Mouse (Mus musculus): Measurements from ENCODE around the gene Pdpn. TPM values are rescaled to one million over a fixed set of nuclear protein-coding genes. Genes with fewer than 3 reads are reported as not detected.

Pdpn gene
- polyA plus RNA-seq, 1 experiment from 2014 or later, result 29.6 TPM

DNA sequence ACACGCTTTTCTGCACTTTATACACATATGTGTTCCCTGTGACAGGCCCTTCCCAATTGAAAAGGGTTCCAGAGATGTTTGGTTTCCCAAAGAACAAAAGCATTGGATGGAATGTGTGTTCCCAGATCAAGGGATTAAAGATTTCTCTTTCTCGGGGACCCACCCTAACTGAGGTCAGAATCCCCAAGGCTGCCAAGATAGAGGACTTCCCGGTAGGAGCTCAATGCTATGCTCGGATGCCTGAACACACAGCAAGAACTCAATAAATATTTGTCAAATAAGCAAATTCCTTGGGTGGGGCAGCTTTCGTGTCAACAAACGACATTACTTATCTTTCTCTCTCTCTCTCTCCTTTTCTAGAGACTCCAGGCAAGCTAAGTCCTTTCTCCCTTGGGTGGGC, 5.0 kb downstream of the Pdpn start:
- DNase-seq (ENCODE audit: low spot score), result no peak
- H3K9me3 ChIP-seq (ENCODE audit: control insufficient read depth, low read length), result no peaks in the 10 kb centered on the region

DNA sequence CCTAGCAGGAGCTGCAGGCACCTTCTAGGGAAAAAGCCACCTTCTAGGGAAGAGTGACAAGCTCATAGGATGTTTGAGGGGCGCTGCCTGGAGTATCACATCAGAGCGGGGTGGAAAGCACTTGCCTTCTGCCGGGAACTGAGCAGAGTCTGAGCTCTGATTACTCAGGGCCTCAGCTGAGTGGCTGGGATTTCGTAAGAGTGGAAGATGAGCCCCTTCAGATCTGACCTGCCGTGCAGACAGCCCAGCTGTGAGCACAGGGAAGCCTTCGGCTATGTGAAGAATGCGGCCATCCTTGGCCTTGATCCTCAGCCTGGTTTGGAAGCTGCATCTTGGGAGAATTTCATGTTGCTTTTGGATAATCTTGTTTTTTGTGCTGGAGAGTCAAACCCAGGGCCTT, 10.5 kb downstream of the Pdpn start:
- H3K4me3 ChIP-seq (ENCODE audit: low read depth, low read length), result no peak overlapping the region
- H3K36me3 ChIP-seq (ENCODE audit: control insufficient read depth, insufficient read depth, low read length), result no peaks in the 10 kb centered on the region
- no peaks in the 10 kb centered on the region for H3K4me1 ChIP-seq (ENCODE audit: control insufficient read depth, insufficient read depth, low read length)
- H3K9me3 ChIP-seq (ENCODE audit: control insufficient read depth, low read length), result no peaks in the 10 kb centered on the region
- 46% methylated on average over 7 of the region's 7 CpGs for WGBS
- no peak overlapping the region for H3K4me2 ChIP-seq (ENCODE audit: low read depth, severe bottlenecking)
- no peaks in the 10 kb centered on the region for H3K27me3 ChIP-seq (ENCODE audit: control insufficient read depth, insufficient read depth, low read length)
- H3K9ac ChIP-seq (ENCODE audit: low read length), result no peak overlapping the region
- H3K27ac ChIP-seq (replicated peaks; ENCODE audit: low read depth, low read length), result no peak overlapping the region
- DNase-seq (ENCODE audit: low spot score) (no peak), ATAC-seq (ENCODE audit: insufficient number of reproducible peaks, low FRiP score, low TSS enrichment, low read depth) (no peak)

More for the DNA sequence above, 5.0 kb downstream of the Pdpn start:
- H3K27ac ChIP-seq (replicated peaks; ENCODE audit: low read depth, low read length), result no peak overlapping the region
- no peak overlapping the region for H3K4me3 ChIP-seq (ENCODE audit: low read depth, low read length)
- 87% methylated on average over 6 of the region's 6 CpGs for WGBS
- H3K9ac ChIP-seq (ENCODE audit: low read length), result no peak overlapping the region
- no peak for ATAC-seq (ENCODE audit: insufficient number of reproducible peaks, low FRiP score, low TSS enrichment, low read depth)
- peaks cover 17% of the 10 kb centered on the region for H3K4me1 ChIP-seq (ENCODE audit: control insufficient read depth, insufficient read depth, low read length)
- no peaks in the 10 kb centered on the region for H3K36me3 ChIP-seq (ENCODE audit: control insufficient read depth, insufficient read depth, low read length)
- no peaks in the 10 kb centered on the region for H3K27me3 ChIP-seq (ENCODE audit: control insufficient read depth, insufficient read depth, low read length)
- H3K4me2 ChIP-seq (ENCODE audit: low read depth, severe bottlenecking), result no peak overlapping the region

DNA sequence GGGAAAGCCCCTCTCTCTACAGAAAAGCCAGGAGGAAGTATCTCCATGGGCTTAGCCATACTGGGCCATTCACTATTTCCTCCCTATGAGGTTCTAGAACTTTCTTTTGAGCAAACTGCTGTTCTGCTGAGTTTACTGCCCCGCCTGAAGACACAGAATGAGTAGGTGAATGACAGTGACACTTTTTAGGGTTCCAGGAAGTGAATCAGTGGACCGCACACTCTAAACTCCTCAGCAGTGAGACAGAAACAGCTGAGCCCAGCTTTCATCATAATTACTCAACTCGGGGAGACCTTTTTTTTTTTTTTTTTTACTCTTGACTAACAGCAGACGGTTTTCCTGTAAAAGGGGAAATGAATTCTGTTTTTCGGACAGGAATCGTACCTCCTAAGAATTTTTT, 10.9 kb downstream of the Pdpn start:
- DNase-seq (ENCODE audit: low spot score) (no peak), ATAC-seq (ENCODE audit: insufficient number of reproducible peaks, low FRiP score, low TSS enrichment, low read depth) (no peak)
- Histone ChIP-seq H3K36me3 (ENCODE audit: control insufficient read depth, insufficient read depth, low read length) (no peaks in the 10 kb centered on the region), H3K9me3 (ENCODE audit: control insufficient read depth, low read length) (no peaks in the 10 kb centered on the region), H3K4me1 (ENCODE audit: control insufficient read depth, insufficient read depth, low read length) (no peaks in the 10 kb centered on the region), H3K27ac (replicated peaks; ENCODE audit: low read depth, low read length) (no peak overlapping the region), H3K9ac (ENCODE audit: low read length) (no peak overlapping the region), H3K4me3 (ENCODE audit: low read depth, low read length) (no peak overlapping the region), H3K4me2 (ENCODE audit: low read depth, severe bottlenecking) (no peak overlapping the region), H3K27me3 (ENCODE audit: control insufficient read depth, insufficient read depth, low read length) (no peaks in the 10 kb centered on the region)
- WGBS, result 79% methylated on average over 6 of the region's 6 CpGs

DNA sequence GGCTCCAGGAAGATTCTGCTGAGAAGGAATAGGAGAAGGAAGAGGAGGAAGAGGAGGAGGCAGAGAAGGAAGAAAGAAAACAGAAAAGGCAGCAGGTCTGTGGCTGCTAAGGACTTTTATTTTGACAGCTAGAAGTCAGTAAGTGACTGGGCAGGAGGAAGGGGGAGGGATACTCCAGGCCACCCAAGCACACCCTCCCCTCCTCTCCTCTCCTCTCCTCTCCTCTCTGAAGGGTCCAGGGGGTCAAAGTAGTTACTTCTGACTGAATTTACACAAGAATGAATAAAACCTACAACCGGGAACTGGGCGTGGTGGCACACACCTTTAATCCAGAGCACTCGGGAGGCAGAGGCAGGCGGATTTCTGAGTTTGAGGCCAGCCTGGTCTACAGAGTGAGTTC, 12.3 kb downstream of the Pdpn start:
- Histone ChIP-seq H3K4me2 (ENCODE audit: low read depth, severe bottlenecking) (no peak overlapping the region), H3K27ac (replicated peaks; ENCODE audit: low read depth, low read length) (no peak overlapping the region), H3K9ac (ENCODE audit: low read length) (no peak overlapping the region), H3K36me3 (ENCODE audit: control insufficient read depth, insufficient read depth, low read length) (no peaks in the 10 kb centered on the region), H3K27me3 (ENCODE audit: control insufficient read depth, insufficient read depth, low read length) (no peaks in the 10 kb centered on the region), H3K9me3 (ENCODE audit: control insufficient read depth, low read length) (no peaks in the 10 kb centered on the region), H3K4me3 (ENCODE audit: low read depth, low read length) (no peak overlapping the region), H3K4me1 (ENCODE audit: control insufficient read depth, insufficient read depth, low read length) (no peaks in the 10 kb centered on the region)
- 61% methylated on average over 4 of the region's 4 CpGs for WGBS
- DNase-seq (ENCODE audit: low spot score) (no peak), ATAC-seq (ENCODE audit: insufficient number of reproducible peaks, low FRiP score, low TSS enrichment, low read depth) (no peak)

DNA sequence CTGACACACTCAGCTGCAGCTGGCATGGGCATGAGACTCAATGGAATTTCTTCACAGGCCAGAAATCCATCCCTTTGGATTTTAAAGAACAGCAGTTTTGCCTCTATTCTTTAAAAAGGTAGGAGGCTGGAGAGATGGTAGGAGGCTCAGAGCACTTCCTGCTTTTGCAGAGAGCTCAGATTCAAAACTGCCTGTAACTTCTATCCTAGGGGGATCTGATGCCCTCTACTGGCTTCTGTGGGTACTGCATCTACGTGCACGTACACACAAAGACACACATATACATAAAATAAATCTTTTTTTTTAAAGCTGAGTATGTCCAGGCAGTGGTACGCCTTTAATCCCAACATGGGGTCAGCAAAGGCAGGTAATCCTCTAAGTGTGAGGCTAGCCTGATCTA, 19.2 kb downstream of the Pdpn start:
- no peak overlapping the region for H3K9ac ChIP-seq (ENCODE audit: low read length)
- DNase-seq (ENCODE audit: low spot score) (peak; percentile 64), ATAC-seq (ENCODE audit: insufficient number of reproducible peaks, low FRiP score, low TSS enrichment, low read depth) (no peak)
- 93% methylated on average over 3 of the region's 3 CpGs for WGBS
- H3K27me3 ChIP-seq (ENCODE audit: control insufficient read depth, insufficient read depth, low read length), result no peaks in the 10 kb centered on the region
- no peak overlapping the region for H3K4me2 ChIP-seq (ENCODE audit: low read depth, severe bottlenecking)
- H3K4me3 ChIP-seq (ENCODE audit: low read depth, low read length), result no peak overlapping the region
- H3K9me3 ChIP-seq (ENCODE audit: control insufficient read depth, low read length), result no peaks in the 10 kb centered on the region
- no peaks in the 10 kb centered on the region for H3K4me1 ChIP-seq (ENCODE audit: control insufficient read depth, insufficient read depth, low read length)
- H3K36me3 ChIP-seq (ENCODE audit: control insufficient read depth, insufficient read depth, low read length), result no peaks in the 10 kb centered on the region
- no peak overlapping the region for H3K27ac ChIP-seq (replicated peaks; ENCODE audit: low read depth, low read length)

DNA sequence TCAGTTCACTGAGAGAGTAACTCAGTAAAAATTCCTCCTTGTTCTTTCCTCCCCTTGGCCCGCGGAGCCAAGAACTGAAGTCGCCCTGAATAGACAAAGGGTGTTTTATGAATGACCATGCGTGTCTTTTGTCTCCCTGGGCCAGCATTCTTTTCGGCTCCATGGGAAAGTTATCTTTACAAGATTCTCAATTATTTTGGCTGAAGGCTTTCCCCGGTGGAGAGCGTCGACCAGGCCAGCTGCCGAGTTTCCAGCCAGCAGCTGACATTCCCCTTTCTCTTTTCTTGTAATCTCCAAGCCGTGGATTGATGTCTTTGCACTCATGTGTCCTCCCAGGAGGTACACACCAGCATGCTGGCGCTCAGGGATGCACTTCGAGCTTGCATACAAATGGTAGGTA, 19.7 kb downstream of the Pdpn start:
- DNase-seq (ENCODE audit: low spot score), result no peak
- H3K4me2 ChIP-seq (ENCODE audit: low read depth, severe bottlenecking), result no peak overlapping the region

DNA sequence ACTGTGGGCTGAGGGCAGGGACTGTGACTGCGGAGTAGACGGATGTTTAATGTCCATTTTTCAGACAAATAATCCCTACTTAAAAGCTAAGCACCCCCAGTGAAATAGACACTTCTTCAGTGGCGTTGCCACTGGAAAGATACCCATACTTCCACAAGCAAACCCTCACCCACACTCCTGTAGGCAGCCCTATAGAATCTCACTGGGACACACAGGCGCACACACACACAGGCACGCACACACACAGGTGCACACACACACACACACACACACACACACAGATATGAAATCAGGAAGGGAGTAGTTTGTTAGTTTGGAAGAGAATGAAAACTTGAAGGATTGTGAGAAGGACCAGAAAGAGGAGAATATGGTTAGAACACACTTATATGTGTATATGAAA, 20.3 kb downstream of the Pdpn start:
- ATAC-seq (ENCODE audit: insufficient number of reproducible peaks, low FRiP score, low TSS enrichment, low read depth) (0 out of 2 replicates have a peak, but pooled peaks have one; percentile 18), DNase-seq (ENCODE audit: low spot score) (no peak)
- Histone ChIP-seq H3K4me3 (ENCODE audit: low read depth, low read length) (no peak overlapping the region), H3K4me2 (ENCODE audit: low read depth, severe bottlenecking) (no peak overlapping the region), H3K4me1 (ENCODE audit: control insufficient read depth, insufficient read depth, low read length) (no peaks in the 10 kb centered on the region), H3K9ac (ENCODE audit: low read length) (no peak overlapping the region), H3K27ac (replicated peaks; ENCODE audit: low read depth, low read length) (no peak overlapping the region), H3K36me3 (ENCODE audit: control insufficient read depth, insufficient read depth, low read length) (no peaks in the 10 kb centered on the region), H3K9me3 (ENCODE audit: control insufficient read depth, low read length) (no peaks in the 10 kb centered on the region), H3K27me3 (ENCODE audit: control insufficient read depth, insufficient read depth, low read length) (no peaks in the 10 kb centered on the region)
- WGBS, result 92% methylated on average over 5 of the region's 5 CpGs

More for the DNA sequence above, 19.7 kb downstream of the Pdpn start:
- no peaks in the 10 kb centered on the region for H3K9me3 ChIP-seq (ENCODE audit: control insufficient read depth, low read length)
- H3K36me3 ChIP-seq (ENCODE audit: control insufficient read depth, insufficient read depth, low read length), result no peaks in the 10 kb centered on the region
- no peak for ATAC-seq (ENCODE audit: insufficient number of reproducible peaks, low FRiP score, low TSS enrichment, low read depth)
- H3K9ac ChIP-seq (ENCODE audit: low read length), result no peak overlapping the region
- H3K4me1 ChIP-seq (ENCODE audit: control insufficient read depth, insufficient read depth, low read length), result no peaks in the 10 kb centered on the region
- H3K27me3 ChIP-seq (ENCODE audit: control insufficient read depth, insufficient read depth, low read length), result no peaks in the 10 kb centered on the region
- 81% methylated on average over 12 of the region's 12 CpGs for WGBS
- no peak overlapping the region for H3K4me3 ChIP-seq (ENCODE audit: low read depth, low read length)
- no peak overlapping the region for H3K27ac ChIP-seq (replicated peaks; ENCODE audit: low read depth, low read length)

DNA sequence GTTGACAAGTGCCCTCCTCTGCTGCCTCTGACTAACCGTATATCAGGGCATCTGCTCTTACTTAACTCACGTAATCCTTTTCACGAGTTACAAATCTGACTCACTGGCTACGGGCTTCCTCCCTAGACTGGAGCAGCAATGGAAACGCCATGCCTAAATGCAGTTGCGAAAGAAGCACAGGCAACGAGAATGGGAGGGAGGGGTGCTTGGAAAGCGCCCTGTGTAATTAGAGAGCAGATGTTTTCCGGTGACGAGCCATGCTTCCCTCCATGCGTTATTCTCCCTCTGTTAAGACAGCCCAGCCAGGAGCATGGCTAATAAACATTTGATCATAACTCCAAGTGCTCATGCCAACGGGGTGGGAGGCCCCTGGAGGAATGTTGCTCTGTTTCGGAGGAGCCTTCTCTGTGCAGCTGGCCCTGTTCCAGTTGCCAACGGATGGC, 20.9 kb downstream of the Pdpn start:
- Histone ChIP-seq H3K9ac (ENCODE audit: low read length) (no peak overlapping the region), H3K4me1 (ENCODE audit: control insufficient read depth, insufficient read depth, low read length) (no peaks in the 10 kb centered on the region), H3K4me3 (ENCODE audit: low read depth, low read length) (no peak overlapping the region), H3K4me2 (ENCODE audit: low read depth, severe bottlenecking) (no peak overlapping the region; the same call in 1 of the 2 replicates), H3K9me3 (ENCODE audit: control insufficient read depth, low read length) (no peaks in the 10 kb centered on the region), H3K27ac (replicated peaks; ENCODE audit: low read depth, low read length) (no peak overlapping the region), H3K36me3 (ENCODE audit: control insufficient read depth, insufficient read depth, low read length) (no peaks in the 10 kb centered on the region), H3K27me3 (ENCODE audit: control insufficient read depth, insufficient read depth, low read length) (no peaks in the 10 kb centered on the region)
- ATAC-seq (ENCODE audit: insufficient number of reproducible peaks, low FRiP score, low TSS enrichment, low read depth), result peak; percentile 72; the same call in 1 of the 2 replicates
- DNase-seq (ENCODE audit: low spot score), result peak; percentile 61
- 11% methylated on average over 14 of the region's 14 CpGs for WGBS

DNA sequence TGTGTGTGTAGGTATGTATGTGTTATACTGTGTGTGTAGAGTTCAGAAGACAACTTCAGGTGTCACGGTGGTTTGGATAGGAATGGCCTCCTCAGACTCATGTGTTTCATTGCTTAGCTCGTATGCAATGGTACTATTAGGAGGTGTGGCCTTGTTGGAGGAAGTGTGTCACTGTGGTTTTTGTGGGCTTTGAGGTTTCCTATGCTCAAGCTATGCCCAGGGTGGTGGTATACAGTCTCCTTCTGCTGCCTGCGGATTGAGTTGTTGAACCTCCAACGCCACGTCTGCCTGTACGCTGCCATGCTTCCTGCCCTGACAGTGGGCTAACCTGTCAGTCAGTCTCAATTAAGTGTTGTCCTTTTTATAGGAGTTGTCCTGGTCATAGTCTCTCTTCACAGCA, 22.0 kb downstream of the Pdpn start:
- Histone ChIP-seq H3K4me1 (ENCODE audit: control insufficient read depth, insufficient read depth, low read length) (no peaks in the 10 kb centered on the region), H3K9ac (ENCODE audit: low read length) (no peak overlapping the region), H3K9me3 (ENCODE audit: control insufficient read depth, low read length) (no peaks in the 10 kb centered on the region), H3K4me3 (ENCODE audit: low read depth, low read length) (no peak overlapping the region), H3K27ac (replicated peaks; ENCODE audit: low read depth, low read length) (no peak overlapping the region), H3K27me3 (ENCODE audit: control insufficient read depth, insufficient read depth, low read length) (no peaks in the 10 kb centered on the region), H3K36me3 (ENCODE audit: control insufficient read depth, insufficient read depth, low read length) (no peaks in the 10 kb centered on the region), H3K4me2 (ENCODE audit: low read depth, severe bottlenecking) (no peak overlapping the region)
- 92% methylated on average over 6 of the region's 6 CpGs for WGBS
- no peak for DNase-seq (ENCODE audit: low spot score)
- no peak for ATAC-seq (ENCODE audit: insufficient number of reproducible peaks, low FRiP score, low TSS enrichment, low read depth)
